Mouse (Mus musculus) gastrocnemius, postnatal 14 days (tissue): Measurements from ENCODE around the gene Fbxo41. TPM values are rescaled to one million over a fixed set of nuclear protein-coding genes. Genes with fewer than 3 reads are reported as not detected.

Source experiments
- DNase-seq: peaks from one replicate; pipeline ENCODE4 v3.0.0; 2021; ENCODE audit warnings: mixed read lengths
- intact Hi-C: fragments of 180-260 bp; cut with DNase I; formaldehyde crosslinking; loops from one replicate; pipeline ENCODE4 v1.15.1; 2025; ENCODE audit warnings: low total_unique reads
- long read RNA-seq, 2 experiments: library from polyadenylated mRNA; stranded (forward); transcript quantifications; one replicate each; pipeline ENCODE4 v2.0.0; 2021
- total RNA-seq, 2 experiments: library from RNA; stranded (reverse); gene quantifications; 2 replicates each; pipeline ENCODE4 v1.2.3; 2021

Gene Fbxo41
- total RNA-seq, result under 1 TPM; 0.02 to 0.04 TPM
- long read RNA-seq, experiment 1, result 0 reads
- long read RNA-seq, experiment 2, result 0 reads

GRCm38 (mm10) chr6:85502911-85503250, at the start of gene Fbxo41:
Gene Fbxo41, minus strand, starts transcription at chr6:85502994.
- intact Hi-C loops, result no loop called here
- DNase-seq, result no peak

GRCm38 (mm10) chr6:85547642-85548041, 44.8 kb upstream of the Fbxo41 start:
- no peak for DNase-seq
- intact Hi-C loops, result no loop called here

- DNase-seq, result no peak
- intact Hi-C loops, result no loop called here
These were observed 41.6 kb upstream of the Fbxo41 start for GRCm38 (mm10) chr6:85544251-85544881.

GRCm38 (mm10) chr6:85543351-85544175, 40.8 kb upstream of the Fbxo41 start:
- intact Hi-C loops, result no loop called here
- no peak for DNase-seq

GRCm38 (mm10) chr6:85522825-85523224, 20.0 kb upstream of the Fbxo41 start:
- intact Hi-C loops, result no loop called here
- DNase-seq, result no peak

GRCm38 (mm10) chr6:85522026-85522425, 19.2 kb upstream of the Fbxo41 start:
- intact Hi-C loops, result no loop called here
- DNase-seq, result no peak

- intact Hi-C loops, result no loop called here
These were observed 15.4 kb upstream of the Fbxo41 start for GRCm38 (mm10) chr6:85518091-85518693.

GRCm38 (mm10) chr6:85515941-85516340, 13.1 kb upstream of the Fbxo41 start:
- DNase-seq, result no peak
- intact Hi-C loops, result no loop called here

More at GRCm38 (mm10) chr6:85518091-85518693, 15.4 kb upstream of the Fbxo41 start:
- no peak for DNase-seq

GRCm38 (mm10) chr6:85513531-85513910, 10.7 kb upstream of the Fbxo41 start, which contains the start of gene Egr4:
Gene Egr4, minus strand, starts transcription at chr6:85513589.
- peak; percentile 21 for DNase-seq
- intact Hi-C loops, result no loop called here

GRCm38 (mm10) chr6:85512577-85513530, 10.1 kb upstream of the Fbxo41 start:
- intact Hi-C loops, result no loop called here
- no peak for DNase-seq

- intact Hi-C loops, result no loop called here
These were observed 9.3 kb upstream of the Fbxo41 start for GRCm38 (mm10) chr6:85512056-85512440.

GRCm38 (mm10) chr6:85511286-85512055, 8.7 kb upstream of the Fbxo41 start:
- DNase-seq, result peak; percentile 46
- intact Hi-C loops, result no loop called here

More at GRCm38 (mm10) chr6:85512056-85512440, 9.3 kb upstream of the Fbxo41 start:
- no peak for DNase-seq

GRCm38 (mm10) chr6:85510476-85510875, 7.7 kb upstream of the Fbxo41 start:
- intact Hi-C loops, result no loop called here
- DNase-seq, result no peak

- no peak for DNase-seq
- intact Hi-C loops, result no loop called here
These were observed 5.8 kb upstream of the Fbxo41 start for GRCm38 (mm10) chr6:85508602-85509001.

- intact Hi-C loops, result no loop called here
- no peak for DNase-seq
These were observed 2.1 kb upstream of the Fbxo41 start for GRCm38 (mm10) chr6:85504908-85505307.

GRCm38 (mm10) chr6:85502103-85502910, 487 bp downstream of the Fbxo41 start:
- DNase-seq, result no peak
- intact Hi-C loops, result no loop called here

GRCm38 (mm10) chr6:85501571-85502102, 1.2 kb downstream of the Fbxo41 start:
- intact Hi-C loops, result no loop called here
- no peak for DNase-seq

GRCm38 (mm10) chr6:85500416-85500815, 2.4 kb downstream of the Fbxo41 start:
- no peak for DNase-seq

More at GRCm38 (mm10) chr6:85500416-85500815, 2.4 kb downstream of the Fbxo41 start:
- intact Hi-C loops, result no loop called here
